Mouse (Mus musculus): ENCODE measurements around the gene Macrod2. TPM values are rescaled to one million over a fixed set of nuclear protein-coding genes. Genes with fewer than 3 reads are reported as not detected.

The Macrod2 gene
- total and polyA plus RNA-seq, 2 experiments, result 2.0 to 3.3 TPM

DNA sequence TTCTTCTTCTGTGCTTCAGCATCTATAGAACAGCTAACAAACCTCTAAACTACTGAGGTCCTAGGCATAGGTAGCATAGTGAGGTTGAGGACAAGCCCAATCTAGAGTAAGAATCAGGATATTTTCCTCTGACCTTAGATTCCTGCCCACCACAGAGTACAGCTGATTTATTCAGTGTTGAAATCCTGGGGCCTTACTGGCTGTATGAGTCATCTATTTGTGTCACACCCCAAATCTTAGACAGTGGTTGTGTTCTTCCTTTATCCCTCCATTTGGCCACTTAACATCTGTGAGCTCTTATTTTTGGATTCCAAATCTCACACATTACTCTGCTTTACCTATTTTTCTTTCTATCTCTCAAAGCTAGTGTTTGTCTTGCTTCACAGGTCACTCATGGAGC is 495.6 kb downstream of the Macrod2 start:
- TF ChIP-seq POLR2A (IDR thresholded peaks at IDR 0.05; ENCODE audit: extremely low read depth, insufficient read depth, low read length), result no peak
- TF ChIP-seq CTCF (IDR thresholded peaks at IDR 0.05; ENCODE audit: low read depth, low read length), result no peak
- Histone ChIP-seq H3K9ac (ENCODE audit: low read depth, low read length) (no peak overlapping the region), H3K27ac (replicated peaks; ENCODE audit: insufficient read depth, low read depth, low read length) (no peak overlapping the region), H3K36me3 (ENCODE audit: control insufficient read depth, insufficient read depth, low read length) (no peaks in the 10 kb centered on the region), H3K27me3 (ENCODE audit: control insufficient read depth, insufficient read depth, low read length) (no peaks in the 10 kb centered on the region), H3K4me3 (ENCODE audit: insufficient read depth, low read depth, low read length) (no peak overlapping the region), H3K4me1 (ENCODE audit: control insufficient read depth, insufficient read depth, low read length) (no peaks in the 10 kb centered on the region), H3K79me2 (ENCODE audit: control insufficient read depth, insufficient read depth, low read length) (no peaks in the 10 kb centered on the region)
- no peak for DNase-seq (ENCODE audit: extremely low read depth, low read depth, low spot score)

DNA sequence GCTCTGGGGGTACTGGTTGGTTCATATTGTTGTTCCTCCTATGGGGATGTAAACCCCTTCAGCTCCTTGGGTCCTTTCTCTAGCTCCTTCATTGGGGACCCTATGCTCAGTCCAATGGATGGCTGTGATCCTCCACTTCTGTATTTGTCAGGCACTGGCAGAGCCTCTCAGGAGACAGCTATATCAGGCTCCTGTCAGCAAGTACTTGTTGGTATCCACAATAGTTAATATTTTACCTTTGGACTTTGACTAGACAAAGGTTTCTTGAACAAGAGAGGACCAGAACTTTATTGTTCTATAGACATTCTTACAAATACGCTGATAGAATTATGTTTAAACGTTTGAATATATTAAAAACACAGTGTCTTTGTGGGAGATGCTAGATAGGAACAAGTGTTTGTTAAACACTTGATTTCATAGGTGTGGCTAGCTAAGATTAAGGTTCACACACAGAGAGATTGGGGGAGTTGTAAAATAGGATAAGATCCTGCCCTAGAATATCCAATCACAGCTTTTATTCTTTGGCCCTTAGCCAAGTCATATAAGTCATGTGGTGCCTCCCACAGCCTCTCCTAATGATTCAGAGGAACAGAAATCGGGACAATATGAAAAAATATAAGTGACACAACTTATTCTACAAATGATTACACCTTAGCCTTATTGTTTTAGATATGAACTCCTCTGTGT is 501.4 kb downstream of the Macrod2 start:
- TF ChIP-seq POLR2A (IDR thresholded peaks at IDR 0.05; ENCODE audit: extremely low read depth, insufficient read depth, low read length) (no peak), CTCF (IDR thresholded peaks at IDR 0.05; ENCODE audit: low read depth, low read length) (no peak)
- no peak for DNase-seq (ENCODE audit: extremely low read depth, low read depth, low spot score)

DNA sequence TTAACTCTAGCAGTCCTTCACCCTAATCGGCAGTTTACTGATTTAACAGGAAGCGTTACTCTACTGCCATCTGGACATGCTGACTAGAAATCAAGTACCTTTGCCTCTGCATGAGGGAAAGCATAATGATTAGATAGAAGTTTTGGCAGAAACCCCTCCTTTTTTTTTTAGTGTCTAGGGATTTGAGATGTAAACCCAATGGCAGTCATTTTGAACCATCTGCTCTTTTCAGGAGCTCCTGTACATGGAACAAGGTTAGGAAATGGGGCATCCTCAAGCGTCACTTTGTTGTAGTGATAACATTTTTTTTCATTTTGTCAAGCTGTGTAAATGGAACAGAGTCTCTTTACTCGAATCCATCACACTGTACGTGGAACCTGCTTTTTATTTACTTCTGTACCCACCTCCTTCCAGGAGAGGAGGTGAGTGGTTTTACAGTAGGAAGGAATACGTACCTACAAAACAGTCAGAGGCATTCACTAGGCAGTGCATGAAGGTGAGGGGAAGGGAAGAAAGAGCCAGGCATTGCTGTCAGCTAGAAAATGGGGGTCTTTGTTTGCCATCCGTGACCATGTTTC is 503.4 kb downstream of the Macrod2 start:
- no peaks in the 10 kb centered on the region for H3K4me1 ChIP-seq (ENCODE audit: control insufficient read depth, insufficient read depth, low read length)
- H3K9ac ChIP-seq (ENCODE audit: low read depth, low read length), result no peak overlapping the region
- H3K4me3 ChIP-seq (ENCODE audit: insufficient read depth, low read depth, low read length), result no peak overlapping the region
- no peak overlapping the region for H3K27ac ChIP-seq (replicated peaks; ENCODE audit: insufficient read depth, low read depth, low read length)
- no peaks in the 10 kb centered on the region for H3K79me2 ChIP-seq (ENCODE audit: control insufficient read depth, insufficient read depth, low read length)
- 80% methylated on average over 7 of the region's 7 CpGs for WGBS
- no peaks in the 10 kb centered on the region for H3K36me3 ChIP-seq (ENCODE audit: control insufficient read depth, insufficient read depth, low read length)
- no peak for TF ChIP-seq POLR2A (IDR thresholded peaks at IDR 0.05; ENCODE audit: extremely low read depth, insufficient read depth, low read length)
- no peak for TF ChIP-seq CTCF (IDR thresholded peaks at IDR 0.05; ENCODE audit: low read depth, low read length)
- DNase-seq (ENCODE audit: extremely low read depth, low read depth, low spot score), result no peak
- H3K27me3 ChIP-seq (ENCODE audit: control insufficient read depth, insufficient read depth, low read length), result no peaks in the 10 kb centered on the region

More for the DNA sequence above, 501.4 kb downstream of the Macrod2 start:
- Histone ChIP-seq H3K36me3 (ENCODE audit: control insufficient read depth, insufficient read depth, low read length) (no peaks in the 10 kb centered on the region), H3K79me2 (ENCODE audit: control insufficient read depth, insufficient read depth, low read length) (no peaks in the 10 kb centered on the region), H3K27me3 (ENCODE audit: control insufficient read depth, insufficient read depth, low read length) (no peaks in the 10 kb centered on the region), H3K4me1 (ENCODE audit: control insufficient read depth, insufficient read depth, low read length) (no peaks in the 10 kb centered on the region), H3K9ac (ENCODE audit: low read depth, low read length) (no peak overlapping the region), H3K27ac (replicated peaks; ENCODE audit: insufficient read depth, low read depth, low read length) (no peak overlapping the region), H3K4me3 (ENCODE audit: insufficient read depth, low read depth, low read length) (no peak overlapping the region)
- WGBS, result 68% methylated on average over 3 of the region's 3 CpGs

DNA sequence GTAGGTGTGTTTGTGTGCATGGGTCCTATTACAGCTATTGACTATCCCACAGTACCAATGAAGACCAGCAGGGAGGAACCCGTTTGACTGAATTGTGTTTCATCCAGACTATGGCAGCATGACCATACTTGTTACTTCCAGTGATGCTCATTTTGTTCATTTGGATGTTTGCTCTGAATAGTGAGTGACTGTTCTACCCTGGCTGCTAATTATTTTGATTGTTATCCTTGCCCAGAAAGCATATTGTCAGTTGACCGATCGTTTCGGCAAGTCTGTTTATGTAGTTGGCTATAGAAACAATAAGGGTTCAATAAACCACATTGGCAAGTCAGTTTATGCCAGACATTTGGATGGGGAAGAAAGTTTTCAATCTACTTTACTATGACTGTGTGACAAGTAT is 510.2 kb downstream of the Macrod2 start:
- Histone ChIP-seq H3K79me2 (ENCODE audit: control insufficient read depth, insufficient read depth, low read length) (no peaks in the 10 kb centered on the region), H3K9ac (ENCODE audit: low read depth, low read length) (no peak overlapping the region), H3K36me3 (ENCODE audit: control insufficient read depth, insufficient read depth, low read length) (no peaks in the 10 kb centered on the region), H3K4me1 (ENCODE audit: control insufficient read depth, insufficient read depth, low read length) (no peaks in the 10 kb centered on the region), H3K27ac (replicated peaks; ENCODE audit: insufficient read depth, low read depth, low read length) (no peak overlapping the region), H3K4me3 (ENCODE audit: insufficient read depth, low read depth, low read length) (no peak overlapping the region), H3K27me3 (ENCODE audit: control insufficient read depth, insufficient read depth, low read length) (no peaks in the 10 kb centered on the region)
- TF ChIP-seq CTCF (IDR thresholded peaks at IDR 0.05; ENCODE audit: low read depth, low read length) (no peak), POLR2A (IDR thresholded peaks at IDR 0.05; ENCODE audit: extremely low read depth, insufficient read depth, low read length) (no peak)
- 90% methylated on average over 4 of the region's 4 CpGs for WGBS
- DNase-seq (ENCODE audit: extremely low read depth, low read depth, low spot score), result no peak

DNA sequence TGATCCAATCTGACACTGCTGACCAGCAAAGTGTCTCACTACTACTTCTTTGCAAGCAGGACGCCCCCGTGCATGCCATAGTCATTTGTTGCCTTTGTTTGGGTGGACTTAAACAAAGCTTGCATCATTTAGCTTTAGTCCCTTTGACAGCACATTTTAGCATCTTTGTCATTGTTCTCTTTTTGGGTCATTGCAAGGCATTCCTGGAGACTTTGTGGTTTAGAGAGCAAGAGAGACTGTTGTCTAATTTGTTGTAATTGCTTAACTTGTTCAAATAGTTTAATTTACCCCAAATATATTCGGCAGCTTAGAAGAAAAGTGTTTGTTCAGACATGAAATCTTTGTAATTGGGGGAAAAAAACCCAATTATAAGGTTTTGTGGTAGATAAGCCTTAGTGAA is 511.0 kb downstream of the Macrod2 start:
- Histone ChIP-seq H3K36me3 (ENCODE audit: control insufficient read depth, insufficient read depth, low read length) (no peaks in the 10 kb centered on the region), H3K4me3 (ENCODE audit: insufficient read depth, low read depth, low read length) (no peak overlapping the region), H3K27me3 (ENCODE audit: control insufficient read depth, insufficient read depth, low read length) (no peaks in the 10 kb centered on the region), H3K27ac (replicated peaks; ENCODE audit: insufficient read depth, low read depth, low read length) (no peak overlapping the region), H3K4me1 (ENCODE audit: control insufficient read depth, insufficient read depth, low read length) (no peaks in the 10 kb centered on the region), H3K9ac (ENCODE audit: low read depth, low read length) (no peak overlapping the region), H3K79me2 (ENCODE audit: control insufficient read depth, insufficient read depth, low read length) (no peaks in the 10 kb centered on the region)
- TF ChIP-seq CTCF (IDR thresholded peaks at IDR 0.05; ENCODE audit: low read depth, low read length) (no peak), POLR2A (IDR thresholded peaks at IDR 0.05; ENCODE audit: extremely low read depth, insufficient read depth, low read length) (no peak)
- 75% methylated on average over 3 of the region's 3 CpGs for WGBS
- DNase-seq (ENCODE audit: extremely low read depth, low read depth, low spot score), result no peak

DNA sequence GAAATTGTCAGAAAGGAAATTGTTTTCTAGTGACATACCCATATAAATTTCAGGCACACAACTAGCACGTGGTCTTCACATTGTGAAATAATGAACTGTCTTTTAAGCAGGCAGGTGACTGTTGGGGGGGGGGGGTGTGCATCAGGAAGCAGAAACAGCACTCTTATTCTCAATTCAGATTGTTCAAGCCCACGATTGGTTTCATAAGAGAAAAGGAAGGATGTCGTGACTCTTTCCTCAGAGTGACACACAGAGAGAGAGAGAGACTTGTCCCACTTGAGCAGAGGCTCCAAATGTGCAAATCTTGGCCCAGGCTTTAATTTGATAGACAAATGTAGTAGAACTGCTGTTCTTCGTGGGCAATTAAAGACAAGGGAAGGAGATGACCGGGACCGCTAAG is 516.4 kb downstream of the Macrod2 start:
- DNase-seq (ENCODE audit: extremely low read depth, low read depth, low spot score), result no peak
- no peaks in the 10 kb centered on the region for H3K36me3 ChIP-seq (ENCODE audit: control insufficient read depth, insufficient read depth, low read length)
- no peaks in the 10 kb centered on the region for H3K79me2 ChIP-seq (ENCODE audit: control insufficient read depth, insufficient read depth, low read length)
- no peak overlapping the region for H3K27ac ChIP-seq (replicated peaks; ENCODE audit: insufficient read depth, low read depth, low read length)
- no peaks in the 10 kb centered on the region for H3K4me1 ChIP-seq (ENCODE audit: control insufficient read depth, insufficient read depth, low read length)
- 81% methylated on average over 6 of the region's 6 CpGs for WGBS
- no peak overlapping the region for H3K4me3 ChIP-seq (ENCODE audit: insufficient read depth, low read depth, low read length)
- no peak overlapping the region for H3K9ac ChIP-seq (ENCODE audit: low read depth, low read length)
- H3K27me3 ChIP-seq (ENCODE audit: control insufficient read depth, insufficient read depth, low read length), result no peaks in the 10 kb centered on the region
- TF ChIP-seq POLR2A (IDR thresholded peaks at IDR 0.05; ENCODE audit: extremely low read depth, insufficient read depth, low read length), result no peak
- no peak for TF ChIP-seq CTCF (IDR thresholded peaks at IDR 0.05; ENCODE audit: low read depth, low read length)
